Mouse (Mus musculus): ENCODE data around the gene Arsb. TPM values are rescaled to one million over a fixed set of nuclear protein-coding genes. Genes with fewer than 3 reads are reported as not detected.

Arsb gene
- polyA plus RNA-seq, 1 experiment from 2014 or later = 4.9 TPM

DNA sequence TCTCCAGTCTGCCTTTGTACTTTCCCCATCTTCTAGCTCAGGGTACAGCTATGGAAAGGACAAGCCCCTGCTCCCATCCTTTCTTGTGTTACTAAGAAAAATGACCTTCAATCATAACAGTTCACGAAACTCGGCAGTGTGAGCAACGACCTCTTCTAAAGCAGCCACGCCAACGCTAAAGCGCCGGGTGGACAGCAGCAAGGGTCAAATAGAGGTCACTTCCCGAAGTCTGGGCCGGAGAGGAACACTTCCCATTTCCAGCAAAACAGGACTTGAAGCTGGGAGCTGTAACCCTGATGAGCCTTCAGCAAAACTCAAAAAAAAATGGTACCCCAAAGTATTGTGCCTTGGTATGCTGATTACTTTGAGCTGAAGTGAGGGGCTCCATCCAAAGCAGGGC, 179.6 kb downstream of the Arsb start:
- no peak overlapping the region for H3K4me2 ChIP-seq (replicated peaks; ENCODE audit: low read depth)
- no peak overlapping the region for H3K9ac ChIP-seq (ENCODE audit: low read length)
- no peaks in the 10 kb centered on the region for H3K9me3 ChIP-seq (ENCODE audit: control insufficient read depth, low read length)
- no peak overlapping the region for H3K27ac ChIP-seq (replicated peaks)
- no peaks in the 10 kb centered on the region for H3K4me1 ChIP-seq (replicated peaks; ENCODE audit: control insufficient read depth, insufficient read depth)
- ATAC-seq (ENCODE audit: low FRiP score, low TSS enrichment) = no peak
- DNase-seq (ENCODE audit: low spot score) = no peak
- no peak for TF ChIP-seq EP300 (optimal IDR thresholded peaks at IDR 0.05)
- no peak for TF ChIP-seq CTCF (IDR thresholded peaks at IDR 0.05; ENCODE audit: low read depth)
- no peak overlapping the region for H3K4me3 ChIP-seq (ENCODE audit: low read depth, low read length)
- no peaks in the 10 kb centered on the region for H3K27me3 ChIP-seq (ENCODE audit: control insufficient read depth, insufficient read depth, low read length)
- WGBS = 16% methylated on average over 9 of the region's 9 CpGs
- H3K36me3 ChIP-seq (ENCODE audit: control insufficient read depth, insufficient read depth, low read length) = no peaks in the 10 kb centered on the region

DNA sequence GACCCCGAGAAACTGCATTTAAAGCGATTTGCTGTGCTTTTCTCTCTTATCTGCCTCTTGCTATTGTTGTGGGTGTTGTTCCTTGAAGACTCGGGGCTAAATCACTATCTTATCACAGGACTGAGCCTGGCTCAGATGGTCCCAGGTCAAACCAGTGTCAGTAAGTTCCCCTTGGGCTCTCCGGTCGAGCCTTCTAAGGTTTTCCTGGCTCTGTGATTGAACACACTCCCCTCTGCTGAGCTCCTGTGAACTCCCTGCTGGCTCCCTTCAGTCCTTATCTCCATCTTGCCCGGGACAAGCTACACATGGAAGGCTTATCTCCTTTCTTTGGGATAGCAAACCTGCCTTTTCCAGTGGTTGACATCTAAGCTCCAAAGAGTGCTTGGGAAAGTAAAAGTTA, 180.1 kb downstream of the Arsb start:
- Histone ChIP-seq H3K36me3 (ENCODE audit: control insufficient read depth, insufficient read depth, low read length) (no peaks in the 10 kb centered on the region), H3K4me3 (ENCODE audit: low read depth, low read length) (no peak overlapping the region), H3K4me1 (replicated peaks; ENCODE audit: control insufficient read depth, insufficient read depth) (no peaks in the 10 kb centered on the region), H3K9me3 (ENCODE audit: control insufficient read depth, low read length) (no peaks in the 10 kb centered on the region), H3K27me3 (ENCODE audit: control insufficient read depth, insufficient read depth, low read length) (no peaks in the 10 kb centered on the region), H3K27ac (replicated peaks) (no peak overlapping the region), H3K9ac (ENCODE audit: low read length) (no peak overlapping the region), H3K4me2 (replicated peaks; ENCODE audit: low read depth) (no peak overlapping the region)
- ATAC-seq (ENCODE audit: low FRiP score, low TSS enrichment) (no peak), DNase-seq (ENCODE audit: low spot score) (no peak)
- TF ChIP-seq EP300 (optimal IDR thresholded peaks at IDR 0.05) (no peak), CTCF (IDR thresholded peaks at IDR 0.05; ENCODE audit: low read depth) (no peak)
- WGBS = 37% methylated on average over 6 of the region's 6 CpGs

DNA sequence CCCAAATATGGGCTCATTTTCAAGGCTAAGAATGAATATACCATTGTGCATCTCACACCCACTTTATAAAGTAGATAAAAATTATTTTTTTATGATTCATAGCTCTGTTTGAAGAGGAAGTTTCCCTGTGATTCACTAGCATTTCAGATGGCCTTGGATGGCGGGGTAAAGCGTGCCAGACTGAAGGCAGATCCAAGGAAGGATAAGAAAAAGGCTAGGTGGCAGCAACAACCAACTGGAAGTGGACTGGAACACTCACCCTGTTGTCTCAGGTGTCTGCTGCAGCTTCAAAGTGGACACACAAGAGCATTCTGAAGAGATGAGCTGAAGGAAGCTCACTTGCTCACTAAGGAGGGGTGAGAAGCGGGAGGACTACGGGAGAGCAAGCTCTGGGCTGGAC, 181.0 kb downstream of the Arsb start:
- Histone ChIP-seq H3K27me3 (ENCODE audit: control insufficient read depth, insufficient read depth, low read length) (no peaks in the 10 kb centered on the region), H3K9me3 (ENCODE audit: control insufficient read depth, low read length) (no peaks in the 10 kb centered on the region), H3K9ac (ENCODE audit: low read length) (no peak overlapping the region), H3K4me1 (replicated peaks; ENCODE audit: control insufficient read depth, insufficient read depth) (no peaks in the 10 kb centered on the region), H3K36me3 (ENCODE audit: control insufficient read depth, insufficient read depth, low read length) (no peaks in the 10 kb centered on the region), H3K27ac (replicated peaks) (no peak overlapping the region), H3K4me2 (replicated peaks; ENCODE audit: low read depth) (no peak overlapping the region), H3K4me3 (ENCODE audit: low read depth, low read length) (no peak overlapping the region)
- no peak for DNase-seq (ENCODE audit: low spot score)
- ATAC-seq (ENCODE audit: low FRiP score, low TSS enrichment) = no peak
- TF ChIP-seq EP300 (optimal IDR thresholded peaks at IDR 0.05) (no peak), CTCF (IDR thresholded peaks at IDR 0.05; ENCODE audit: low read depth) (no peak)
- WGBS = 92% methylated on average over 4 of the region's 4 CpGs

DNA sequence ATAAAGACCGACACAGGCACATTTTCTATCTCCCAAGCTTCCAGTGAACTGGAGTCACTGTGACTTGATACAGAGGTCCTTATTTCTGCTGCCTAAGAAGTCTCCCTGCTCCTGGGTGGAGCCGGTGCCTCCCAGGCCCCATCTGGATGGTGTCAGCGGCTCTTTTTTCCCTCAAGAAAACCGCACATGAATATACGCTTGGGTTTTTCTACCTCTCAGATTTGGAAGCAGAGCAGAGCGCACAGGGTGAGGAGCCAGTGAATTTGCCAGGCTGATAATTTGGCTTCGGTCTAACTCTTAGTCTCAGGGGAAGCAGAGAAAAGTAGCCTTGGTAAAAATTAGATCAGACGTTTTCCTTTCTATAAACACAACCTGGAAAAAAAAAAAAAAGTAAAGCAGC, 186.5 kb downstream of the Arsb start:
- Histone ChIP-seq H3K9me3 (ENCODE audit: control insufficient read depth, low read length) (no peaks in the 10 kb centered on the region), H3K27ac (replicated peaks) (no peak overlapping the region), H3K4me1 (replicated peaks; ENCODE audit: control insufficient read depth, insufficient read depth) (no peaks in the 10 kb centered on the region), H3K9ac (ENCODE audit: low read length) (no peak overlapping the region), H3K4me2 (replicated peaks; ENCODE audit: low read depth) (no peak overlapping the region), H3K27me3 (ENCODE audit: control insufficient read depth, insufficient read depth, low read length) (no peaks in the 10 kb centered on the region), H3K4me3 (ENCODE audit: low read depth, low read length) (no peak overlapping the region), H3K36me3 (ENCODE audit: control insufficient read depth, insufficient read depth, low read length) (no peaks in the 10 kb centered on the region)
- no peak for TF ChIP-seq EP300 (optimal IDR thresholded peaks at IDR 0.05)
- no peak for TF ChIP-seq CTCF (IDR thresholded peaks at IDR 0.05; ENCODE audit: low read depth)
- 63% methylated on average over 8 of the region's 8 CpGs for WGBS
- DNase-seq (ENCODE audit: low spot score) (no peak), ATAC-seq (ENCODE audit: low FRiP score, low TSS enrichment) (no peak)

DNA sequence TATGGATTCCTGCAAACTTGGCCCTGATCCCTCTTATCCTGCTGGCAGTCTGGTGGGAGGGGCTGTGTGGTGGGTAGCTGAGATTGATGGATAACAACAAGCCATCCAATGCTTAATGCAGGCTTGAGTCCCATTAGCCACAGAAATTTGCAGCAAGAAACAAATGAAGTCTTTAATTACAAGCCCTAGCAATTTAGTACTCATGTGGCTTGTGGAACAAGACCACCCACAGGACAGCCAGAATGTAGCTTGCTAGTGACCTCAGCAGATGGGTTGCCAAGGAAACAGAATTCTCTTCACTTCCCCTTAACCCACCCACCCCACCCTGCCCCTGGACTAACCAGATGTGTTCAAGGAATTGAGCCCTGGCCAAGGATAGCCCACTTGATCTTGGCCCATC, 194.8 kb downstream of the Arsb start:
- no peak overlapping the region for H3K4me3 ChIP-seq (ENCODE audit: low read depth, low read length)
- no peak overlapping the region for H3K4me2 ChIP-seq (replicated peaks; ENCODE audit: low read depth)
- no peak overlapping the region for H3K27ac ChIP-seq (replicated peaks)
- TF ChIP-seq CTCF (IDR thresholded peaks at IDR 0.05; ENCODE audit: low read depth) (no peak), EP300 (optimal IDR thresholded peaks at IDR 0.05) (no peak)
- H3K9ac ChIP-seq (ENCODE audit: low read length) = no peak overlapping the region
- no peaks in the 10 kb centered on the region for H3K9me3 ChIP-seq (ENCODE audit: control insufficient read depth, low read length)
- DNase-seq (ENCODE audit: low spot score) = no peak
- H3K27me3 ChIP-seq (ENCODE audit: control insufficient read depth, insufficient read depth, low read length) = no peaks in the 10 kb centered on the region
- H3K4me1 ChIP-seq (replicated peaks; ENCODE audit: control insufficient read depth, insufficient read depth) = no peaks in the 10 kb centered on the region
- H3K36me3 ChIP-seq (ENCODE audit: control insufficient read depth, insufficient read depth, low read length) = no peaks in the 10 kb centered on the region
- no peak for ATAC-seq (ENCODE audit: low FRiP score, low TSS enrichment)

DNA sequence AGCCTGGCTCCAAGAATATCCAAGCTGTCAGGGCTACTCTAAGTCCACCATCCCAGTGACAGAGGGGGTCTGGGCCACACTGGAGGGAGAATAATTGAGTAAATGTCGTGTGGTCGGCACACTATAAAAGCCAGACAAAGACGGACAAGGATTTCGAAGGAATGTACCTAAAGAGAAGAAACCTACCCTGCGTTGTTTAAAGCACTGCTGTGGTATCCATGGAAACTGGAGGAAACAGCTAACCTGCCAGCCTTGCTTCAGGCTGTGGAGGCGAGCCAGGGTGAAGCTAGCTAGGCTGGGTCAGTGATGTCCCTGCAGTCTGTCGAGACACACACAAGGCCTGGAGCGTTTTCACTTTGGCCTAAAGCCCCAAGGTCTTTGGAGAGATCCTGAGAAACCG, 195.7 kb downstream of the Arsb start:
- DNase-seq (ENCODE audit: low spot score) = no peak

More for the DNA sequence above, 195.7 kb downstream of the Arsb start:
- Histone ChIP-seq H3K27me3 (ENCODE audit: control insufficient read depth, insufficient read depth, low read length) (no peaks in the 10 kb centered on the region), H3K36me3 (ENCODE audit: control insufficient read depth, insufficient read depth, low read length) (no peaks in the 10 kb centered on the region), H3K4me1 (replicated peaks; ENCODE audit: control insufficient read depth, insufficient read depth) (no peaks in the 10 kb centered on the region), H3K4me3 (ENCODE audit: low read depth, low read length) (no peak overlapping the region), H3K4me2 (replicated peaks; ENCODE audit: low read depth) (no peak overlapping the region), H3K9ac (ENCODE audit: low read length) (no peak overlapping the region), H3K27ac (replicated peaks) (no peak overlapping the region), H3K9me3 (ENCODE audit: control insufficient read depth, low read length) (no peaks in the 10 kb centered on the region)
- 39% methylated on average over 9 of the region's 9 CpGs for WGBS
- no peak for ATAC-seq (ENCODE audit: low FRiP score, low TSS enrichment)
- no peak for TF ChIP-seq CTCF (IDR thresholded peaks at IDR 0.05; ENCODE audit: low read depth)
- TF ChIP-seq EP300 (optimal IDR thresholded peaks at IDR 0.05) = no peak

Measured in stomach, postnatal 0 days (tissue).